ENCODE assay signal across 13 mouse cellular contexts in genomic region chr8:70564696-70565235, GRCm38 (mm10). TPM values are rescaled to one million over a fixed set of nuclear protein-coding genes. Genes with fewer than 3 reads are reported as not detected.
DNase-seq lines count a peak whose midpoint lies in the region; ATAC-seq and TF ChIP-seq lines count a peak whose summit lies in the region.
"Had no signal": no experiment of that assay in that cellular context is flagged by ENCODE, and none has a peak within 500 bp of the region (broad histone marks: within the 10 kb centered on the region; RNA-seq: fewer than 3 reads in every experiment).

No protein-coding gene starts in this region.

- H3K36me3 ChIP-seq in kidney, postnatal 0 days (ENCODE audit: insufficient read depth, low read length) = no peaks in the 10 kb centered on the region
- H3K36me3 ChIP-seq in thymus, adult 2 months (ENCODE audit: control insufficient read depth, insufficient read depth, low read length) = no peaks in the 10 kb centered on the region

- no peak overlapping the region for H3K4me3 ChIP-seq in gastrocnemius, adult 2 months
- H3K4me3 ChIP-seq in kidney, postnatal 0 days (replicated peaks; ENCODE audit: low read depth, low read length) = no peak overlapping the region
- H3K4me3 ChIP-seq in thymus, adult 2 months (ENCODE audit: control insufficient read depth, insufficient read depth, low read length) = no peak overlapping the region
- H3K4me3 ChIP-seq: liver, embryonic 13.5 days had no signal

- peaks cover 33% of the 10 kb centered on the region for H3K4me1 ChIP-seq in kidney, postnatal 0 days (replicated peaks; ENCODE audit: insufficient read depth, low read length)
- peaks cover 54% of the 10 kb centered on the region for H3K4me1 ChIP-seq in thymus, adult 2 months (replicated peaks; ENCODE audit: control insufficient read depth, insufficient read depth, low read length)

- no peak for TF ChIP-seq POLR2A in thymus, adult 2 months (IDR thresholded peaks at IDR 0.05; ENCODE audit: control insufficient read depth, extremely low read depth, insufficient read depth, low read length, poor library complexity)

- DNase-seq in gastrocnemius, adult 2 months = peak; percentile 20
- DNase-seq in gastrocnemius, adult 18-20 months (ENCODE audit: low spot score) = no peak
- DNase-seq in kidney, postnatal 0 days (ENCODE audit: low spot score) = no peak
- DNase-seq in kidney, adult 11 months = no peak
- DNase-seq in thymus, adult 2 months = no peak
- no peak for DNase-seq in thymus, adult 18-20 months
- no peak for DNase-seq in right cerebral cortex, postnatal 10 days (ENCODE audit: low spot score in 2 of 2)
- no peak for DNase-seq in gastrocnemius, postnatal 14 days
- DNase-seq: cerebellum, postnatal 14 days; heart, postnatal 4 days; liver, embryonic 13.5 days had no signal

- ATAC-seq in kidney, postnatal 0 days (replicated peaks; ENCODE audit: low FRiP score, low read depth) = no peak

- H3K9me3 ChIP-seq in kidney, postnatal 0 days (replicated peaks; ENCODE audit: low read length) = no peaks in the 10 kb centered on the region
- H3K9me3 ChIP-seq: liver, embryonic 13.5 days had no signal

- no peak overlapping the region for H3K4me2 ChIP-seq in kidney, postnatal 0 days (ENCODE audit: low read length)
- H3K4me2 ChIP-seq: liver, embryonic 13.5 days had no signal

- no peak for TF ChIP-seq CTCF in gastrocnemius, adult 2 months (IDR thresholded peaks at IDR 0.05)
- TF ChIP-seq CTCF in kidney, postnatal 0 days (IDR thresholded peaks at IDR 0.05; ENCODE audit: low read depth) = no peak
- no peak for TF ChIP-seq CTCF in thymus, adult 2 months (IDR thresholded peaks at IDR 0.05; ENCODE audit: borderline replicate concordance, control insufficient read depth, extremely low read depth, insufficient read depth, low read length, poor library complexity)

- peak overlapping the region; percentile 88 for H3K27ac ChIP-seq in gastrocnemius, adult 2 months
- H3K27ac ChIP-seq in kidney, postnatal 0 days = 0 out of 2 replicates have a peak overlapping the region, but pooled peaks have one; percentile 8
- H3K27ac ChIP-seq in thymus, adult 2 months (ENCODE audit: control insufficient read depth, insufficient read depth, low read length) = peak overlapping the region; percentile 78
- H3K27ac ChIP-seq: liver, embryonic 13.5 days; macrophage; stomach, postnatal 0 days had no signal

- WGBS in kidney, postnatal 0 days = 54% methylated on average over 3 of the region's 3 CpGs
- 40% methylated on average over 3 of the region's 3 CpGs for WGBS in thymus, adult 2 months

- 0 out of 2 replicates have a peak overlapping the region, but pooled peaks have one; percentile 4 for H3K9ac ChIP-seq in kidney, postnatal 0 days (ENCODE audit: low read depth, low read length)
- H3K9ac ChIP-seq: liver, embryonic 13.5 days had no signal

- intact Hi-C loops in gastrocnemius, adult 2 months (cut with DNase I) = no loop called here
- intact Hi-C loops in gastrocnemius, postnatal 14 days (cut with DNase I; ENCODE audit: low total_unique reads) = no loop called here

- no peaks in the 10 kb centered on the region for H3K27me3 ChIP-seq in kidney, postnatal 0 days (ENCODE audit: insufficient read depth, low read length)
- H3K27me3 ChIP-seq in thymus, adult 2 months (ENCODE audit: control insufficient read depth, insufficient read depth, low read length) = no peaks in the 10 kb centered on the region
- H3K27me3 ChIP-seq: liver, embryonic 13.5 days had no signal

RNA-seq across cellular contexts. Expression of gene Ell, which starts 25.5 kb away (rescaled TPM):
- total RNA-seq in gastrocnemius, adult 2 months (2021) = 10 to 100 TPM; 11.9 to 14.6 TPM
- 10 to 100 TPM; 12.5 to 21.8 TPM for total RNA-seq in gastrocnemius, adult 18-20 months (2021)
- polyA plus RNA-seq in kidney, postnatal 0 days (2015; fragmentation: Nextera tagmentation; extraction: Ambion mirVana) = 14.9 and 17.1 TPM in 2 replicates
- 40.2 and 42.6 TPM in 2 replicates for polyA plus RNA-seq in thymus, adult 2 months (2012; rRNA removed)
- total RNA-seq in gastrocnemius, postnatal 14 days (2021) = 10 to 100 TPM in 1 of 2 experiments, 1 to 10 TPM in 1; 9.0 to 10.3 TPM

RNA-seq across cellular contexts. Expression of gene Isyna1, which starts 29.4 kb away (rescaled TPM):
- total RNA-seq in gastrocnemius, adult 2 months (2021) = 1 to 10 TPM; 3.2 to 4.3 TPM
- total RNA-seq in gastrocnemius, adult 18-20 months (2021) = 1 to 10 TPM; 2.6 to 3.2 TPM
- 166 and 169 TPM in 2 replicates for polyA plus RNA-seq in kidney, postnatal 0 days (2015; fragmentation: Nextera tagmentation; extraction: Ambion mirVana)
- polyA plus RNA-seq in thymus, adult 2 months (2012; rRNA removed) = 185 and 201 TPM in 2 replicates
- 10 to 100 TPM; 18.7 to 24.7 TPM for total RNA-seq in gastrocnemius, postnatal 14 days (2021)

RNA-seq across cellular contexts. Expression of gene Kxd1, which starts 37.0 kb away (rescaled TPM):
- 10 to 100 TPM; 70.4 to 83.9 TPM for total RNA-seq in gastrocnemius, adult 2 months (2021)
- total RNA-seq in gastrocnemius, adult 18-20 months (2021) = 10 to 100 TPM; 76.3 to 80.6 TPM
- 81.3 and 81.8 TPM in 2 replicates for polyA plus RNA-seq in kidney, postnatal 0 days (2015; fragmentation: Nextera tagmentation; extraction: Ambion mirVana)
- polyA plus RNA-seq in thymus, adult 2 months (2012; rRNA removed) = 72.7 and 86.7 TPM in 2 replicates
- total RNA-seq in gastrocnemius, postnatal 14 days (2021) = 10 to 100 TPM; 64.9 to 73.0 TPM

RNA-seq across cellular contexts. Expression of gene Fkbp8, which starts 37.2 kb away (rescaled TPM):
- 100 to 1,000 TPM; 108 to 112 TPM for total RNA-seq in gastrocnemius, adult 2 months (2021)
- 100 to 1,000 TPM; 103 to 105 TPM for total RNA-seq in gastrocnemius, adult 18-20 months (2021)
- 249 and 255 TPM in 2 replicates for polyA plus RNA-seq in kidney, postnatal 0 days (2015; fragmentation: Nextera tagmentation; extraction: Ambion mirVana)
- polyA plus RNA-seq in thymus, adult 2 months (2012; rRNA removed) = 613 and 640 TPM in 2 replicates
- 100 to 1,000 TPM; 116 to 117 TPM for total RNA-seq in gastrocnemius, postnatal 14 days (2021)

RNA-seq across cellular contexts. Expression of gene Ssbp4, which starts 43.9 kb away (rescaled TPM):
- 10 to 100 TPM in 1 of 2 experiments, 1 to 10 TPM in 1; 9.2 to 14.4 TPM for total RNA-seq in gastrocnemius, adult 2 months (2021)
- total RNA-seq in gastrocnemius, adult 18-20 months (2021) = 10 to 100 TPM; 11.6 to 19.4 TPM
- 166 and 188 TPM in 2 replicates for polyA plus RNA-seq in kidney, postnatal 0 days (2015; fragmentation: Nextera tagmentation; extraction: Ambion mirVana)
- polyA plus RNA-seq in thymus, adult 2 months (2012; rRNA removed) = 392 and 506 TPM in 2 replicates
- 10 to 100 TPM; 22.9 to 25.7 TPM for total RNA-seq in gastrocnemius, postnatal 14 days (2021)

Comparison
In these comparisons a context has a peak if more than half of its experiments do, and no peak if none do; other contexts are left out.
1. H3K27ac ChIP-seq: peak in every context shown above with its lines; median percentile 88 in gastrocnemius, adult 2 months; 78 in thymus, adult 2 months; 8 in kidney, postnatal 0 days.